Mouse (Mus musculus) adipocyte (in vitro differentiated cells): ENCODE results near the gene Synpo2.

Experiments
- DNase-seq: peaks from one replicate; pipeline ENCODE4 v3.0.0-alpha.2; 2016; ENCODE audit warnings: low spot score

The Synpo2 gene

DNA sequence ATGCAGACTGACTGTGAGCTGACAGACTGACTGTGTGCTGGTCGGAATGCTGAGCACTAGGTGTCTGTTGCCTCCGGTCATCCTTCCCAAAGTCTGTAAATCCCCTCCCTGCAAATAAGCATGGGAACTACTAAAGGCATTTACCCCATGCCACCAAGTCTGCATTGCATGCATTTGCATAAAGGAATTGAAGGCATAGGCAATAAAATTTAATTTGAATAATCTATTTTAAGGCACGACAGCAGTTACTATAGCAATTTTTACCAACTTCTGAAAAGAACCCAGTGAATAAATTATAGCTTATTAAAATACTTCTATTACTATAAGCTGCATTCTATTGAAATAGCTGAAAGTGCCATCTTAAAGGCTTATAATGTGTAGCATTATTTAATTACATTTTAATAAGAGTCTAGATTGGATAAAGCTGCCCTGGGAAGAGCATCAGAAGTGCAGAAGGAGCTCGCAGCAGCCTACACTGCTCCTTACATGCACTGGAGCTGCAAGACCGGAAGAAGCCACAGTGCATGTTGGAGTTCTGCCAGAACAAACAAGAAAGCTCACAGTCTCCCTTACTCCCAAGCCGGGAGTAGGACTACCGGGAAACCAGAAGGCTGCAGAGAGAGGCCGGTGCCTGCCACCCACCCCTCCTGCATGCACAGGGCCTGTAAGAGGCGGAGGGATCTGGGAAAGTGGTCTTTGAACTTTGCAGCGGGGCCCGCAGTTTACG lies 142.9 kb downstream of the Synpo2 start:
- peak; percentile 23 for DNase-seq

DNA sequence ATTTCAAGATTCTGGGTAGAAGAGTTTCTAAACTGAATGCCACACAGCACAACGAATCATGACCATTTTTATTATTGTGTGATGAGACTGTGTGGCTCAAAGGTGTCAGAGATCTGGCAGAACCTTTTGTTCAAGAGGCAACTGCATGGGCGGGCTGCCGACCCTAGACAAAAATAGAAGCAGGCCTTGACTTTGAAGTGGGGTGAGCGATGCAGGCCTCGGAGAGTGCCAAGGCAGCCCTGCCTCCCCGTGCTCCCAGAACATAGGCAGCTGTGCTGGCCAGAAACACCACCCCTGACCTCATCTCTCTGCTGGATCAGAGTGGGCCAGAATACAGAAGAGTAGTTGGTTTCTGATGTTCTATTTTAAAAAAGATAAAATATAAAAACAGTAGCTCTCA lies 143.5 kb downstream of the Synpo2 start:
- peak; percentile 26 for DNase-seq

DNA sequence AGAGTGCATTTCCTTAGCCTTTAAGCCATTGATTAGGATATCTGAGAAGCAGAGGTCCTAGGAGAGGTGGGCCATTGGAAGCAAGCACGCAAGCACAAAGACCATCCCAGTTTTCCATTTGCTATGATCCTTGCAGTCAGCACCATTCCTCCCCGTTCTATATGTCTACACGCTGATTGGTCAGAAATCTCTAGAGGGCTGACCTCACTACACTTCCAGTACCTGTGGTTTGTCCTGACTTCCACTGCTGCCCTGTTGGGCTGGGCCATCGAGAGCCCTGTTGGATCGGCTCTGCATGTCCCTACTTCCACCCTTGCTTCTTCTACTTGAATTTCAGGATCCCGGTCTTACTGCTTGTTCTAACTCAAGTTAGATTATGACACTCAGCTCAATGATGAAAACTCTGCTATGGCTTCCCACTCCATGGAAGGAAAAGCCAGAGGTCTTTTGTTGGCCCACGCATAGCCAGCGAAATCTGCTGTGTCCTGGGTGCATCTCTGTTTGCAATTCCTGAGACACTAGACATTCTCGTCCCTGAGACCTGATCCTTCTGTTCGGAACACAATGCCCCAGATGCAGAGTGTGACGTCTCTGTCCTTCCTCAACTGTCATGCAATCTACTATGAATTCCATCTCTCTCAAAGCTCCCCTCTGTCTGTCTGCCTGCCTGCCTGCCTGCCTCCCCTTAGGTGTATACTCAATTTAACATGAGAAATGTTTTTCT lies 146.5 kb downstream of the Synpo2 start:
- DNase-seq, result no peak

DNA sequence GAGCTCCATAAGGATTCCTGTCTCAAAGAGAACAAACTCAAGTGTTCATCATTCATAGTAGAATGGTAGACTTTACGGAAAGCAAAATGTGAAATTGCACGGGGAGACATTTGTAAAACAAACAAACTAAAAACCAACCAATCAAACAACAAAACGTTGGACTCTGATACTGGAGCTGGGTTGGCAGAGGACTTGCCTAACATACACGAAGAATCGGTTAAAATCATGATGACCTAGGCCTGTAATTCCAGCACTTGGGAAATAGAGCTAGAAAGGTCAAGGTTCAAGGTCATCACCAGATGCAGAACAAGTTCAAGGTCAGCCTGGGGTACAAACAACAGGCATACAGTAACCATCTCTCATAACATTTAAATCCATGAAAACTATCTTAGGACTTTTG lies 147.7 kb downstream of the Synpo2 start:
- DNase-seq, result no peak

DNA sequence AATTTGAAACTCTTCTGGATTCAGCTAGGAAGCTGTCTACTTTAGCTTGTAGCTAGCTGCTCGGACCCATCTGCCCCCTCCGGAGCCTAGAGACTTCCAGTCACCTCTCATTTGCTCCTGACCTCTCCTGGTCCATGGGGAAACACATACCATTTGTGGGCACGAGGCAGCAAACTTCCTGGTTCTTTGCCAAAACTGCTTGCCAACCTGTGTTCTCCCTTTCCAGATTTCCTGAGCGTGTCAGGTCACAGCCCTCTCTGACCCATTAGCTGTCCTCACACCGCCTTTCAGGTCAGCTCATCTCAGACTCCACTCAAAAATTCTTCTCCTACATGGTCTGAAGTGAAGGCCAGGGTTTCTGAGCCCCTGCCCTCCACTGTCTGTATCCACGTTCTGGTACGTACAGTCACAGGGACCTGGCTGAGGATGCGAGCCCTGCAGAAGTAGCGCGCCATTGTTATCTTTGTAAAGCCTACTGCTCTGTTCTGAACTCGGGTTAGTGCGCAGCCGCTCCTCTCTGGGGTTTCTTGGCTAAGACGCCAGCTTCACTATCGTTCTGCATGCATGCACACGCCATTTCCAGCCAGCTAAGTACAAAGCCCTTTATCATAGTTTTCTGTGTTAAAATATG lies 150.0 kb downstream of the Synpo2 start:
- DNase-seq, result peak; percentile 36

DNA sequence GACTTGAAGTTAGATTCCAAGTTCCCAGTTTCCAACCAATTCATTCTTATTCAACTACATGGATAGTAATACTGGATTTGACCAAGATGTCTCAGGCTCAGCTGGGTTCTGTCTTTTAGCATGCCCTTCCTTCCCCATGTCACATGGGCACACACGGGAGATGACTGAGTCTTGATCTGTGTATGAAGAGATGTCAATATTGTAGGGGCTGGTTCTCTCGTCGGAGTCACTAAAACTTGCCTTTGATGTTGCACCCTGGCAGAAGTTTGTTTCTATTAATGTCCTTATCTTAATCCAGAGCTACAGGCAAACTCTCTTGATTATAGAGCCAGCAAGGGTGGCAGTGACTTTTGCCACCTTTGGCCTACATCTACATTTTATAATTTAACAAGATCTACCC lies 154.3 kb downstream of the Synpo2 start:
- DNase-seq, result no peak

DNA sequence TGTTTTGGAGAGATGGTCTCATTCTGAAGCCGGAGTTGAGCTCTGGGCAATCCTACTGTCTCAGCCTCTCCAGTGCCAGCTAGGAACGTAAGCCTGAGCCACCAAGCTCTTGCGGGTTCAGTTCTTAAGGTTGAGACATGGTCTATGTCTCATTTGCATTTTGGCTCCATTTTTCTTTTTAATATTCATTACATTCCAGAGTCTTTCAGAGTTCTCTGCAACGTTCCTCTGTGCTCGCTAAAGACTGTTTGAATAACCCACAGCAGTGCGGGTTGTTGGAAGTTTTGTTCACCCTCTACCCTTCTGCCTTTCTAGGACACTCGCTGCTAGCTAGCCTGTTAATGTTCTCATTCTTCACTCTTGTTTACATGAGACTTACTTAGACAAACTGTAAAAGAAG lies 155.0 kb downstream of the Synpo2 start:
- DNase-seq, result no peak

DNA sequence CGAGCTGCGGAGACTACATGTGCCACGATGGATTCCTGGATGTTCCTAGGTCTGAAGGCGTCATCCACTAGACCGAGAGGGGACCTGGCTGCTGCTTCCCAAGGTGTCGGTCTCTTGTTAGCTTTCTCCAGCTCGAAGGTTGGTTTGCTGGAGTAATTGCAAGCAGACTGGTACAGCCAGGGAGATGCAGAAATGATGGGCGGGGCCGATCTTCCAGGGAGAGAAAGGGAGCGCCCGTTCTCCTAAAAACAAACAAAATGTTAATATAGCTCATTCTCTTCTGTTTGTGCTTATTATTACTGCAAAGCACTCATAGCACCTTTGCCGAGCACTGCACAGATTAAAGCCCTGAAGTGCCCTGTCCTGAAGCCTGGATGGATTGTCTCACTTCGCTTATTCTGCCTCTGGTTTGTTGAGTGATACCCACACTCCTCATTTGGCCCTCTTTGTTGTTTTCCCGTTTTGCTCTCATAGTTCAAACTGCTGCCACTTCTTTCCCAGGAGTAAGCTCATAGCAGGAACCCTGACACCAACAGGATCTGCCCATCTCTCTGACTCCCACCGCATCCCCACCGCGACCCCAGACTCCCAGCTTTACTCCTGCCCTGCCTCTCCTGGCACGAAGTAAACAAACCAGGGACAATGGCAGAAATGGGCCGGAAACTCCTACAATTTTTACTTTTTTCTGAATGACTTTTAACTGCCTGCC lies 155.8 kb downstream of the Synpo2 start:
- no peak for DNase-seq

DNA sequence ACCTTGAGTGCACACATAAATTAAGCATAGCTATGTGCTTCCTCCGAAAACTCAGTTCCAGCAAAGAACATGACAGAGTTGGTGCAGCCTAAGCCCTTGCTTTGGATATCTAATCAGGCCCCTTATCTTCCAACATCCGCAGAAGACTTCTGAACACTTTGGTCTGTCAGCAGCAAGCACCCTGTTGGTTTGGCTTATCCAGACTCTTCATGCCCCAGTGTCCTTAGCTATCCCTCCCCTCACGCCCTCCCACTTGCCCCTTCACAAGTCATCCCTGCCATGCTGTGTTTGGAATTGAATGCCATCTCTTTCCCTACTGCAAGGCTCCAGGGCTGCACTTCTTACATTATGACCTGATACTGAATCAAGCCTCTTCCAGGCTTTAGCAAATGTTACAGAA lies 160.2 kb downstream of the Synpo2 start:
- DNase-seq, result no peak

DNA sequence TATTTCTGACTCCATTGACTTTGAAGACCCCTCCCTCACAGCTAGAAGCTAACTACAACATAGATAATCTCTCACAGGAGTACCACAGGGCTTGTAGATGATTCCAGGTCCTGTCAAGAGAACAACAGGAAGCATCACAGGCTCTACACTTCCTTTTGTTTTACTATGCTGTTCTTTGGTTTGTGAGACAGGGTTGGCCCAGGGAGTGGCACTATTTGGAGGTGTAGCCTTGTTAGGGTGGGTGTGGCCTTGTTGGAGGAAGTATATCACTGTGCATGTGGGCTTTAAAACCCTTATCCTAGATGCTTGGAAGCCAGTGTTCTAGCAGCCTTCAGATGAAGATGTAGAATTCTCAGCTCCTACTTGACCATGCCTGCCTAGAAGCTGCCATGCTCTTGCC lies 160.9 kb downstream of the Synpo2 start:
- no peak for DNase-seq

DNA sequence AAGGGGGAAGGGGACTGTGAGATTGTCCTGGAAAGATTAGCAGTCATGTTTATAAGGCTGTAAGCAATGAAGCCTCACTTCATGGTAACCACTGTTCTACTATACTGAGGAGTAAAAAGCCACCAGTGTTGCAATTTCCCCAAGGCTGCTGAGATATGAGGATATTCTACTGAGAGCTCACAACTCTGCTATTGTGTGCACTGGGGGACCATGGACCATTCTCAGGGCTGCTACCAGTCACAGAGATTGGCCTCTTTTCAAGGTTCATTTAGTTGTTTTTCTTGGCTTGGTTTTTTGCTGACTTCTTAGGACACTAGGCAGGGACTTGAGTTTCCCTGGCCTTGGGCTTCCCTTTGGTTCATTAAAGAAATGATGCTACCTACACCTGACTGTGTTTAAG lies 162.6 kb downstream of the Synpo2 start:
- DNase-seq, result peak; percentile 14

DNA sequence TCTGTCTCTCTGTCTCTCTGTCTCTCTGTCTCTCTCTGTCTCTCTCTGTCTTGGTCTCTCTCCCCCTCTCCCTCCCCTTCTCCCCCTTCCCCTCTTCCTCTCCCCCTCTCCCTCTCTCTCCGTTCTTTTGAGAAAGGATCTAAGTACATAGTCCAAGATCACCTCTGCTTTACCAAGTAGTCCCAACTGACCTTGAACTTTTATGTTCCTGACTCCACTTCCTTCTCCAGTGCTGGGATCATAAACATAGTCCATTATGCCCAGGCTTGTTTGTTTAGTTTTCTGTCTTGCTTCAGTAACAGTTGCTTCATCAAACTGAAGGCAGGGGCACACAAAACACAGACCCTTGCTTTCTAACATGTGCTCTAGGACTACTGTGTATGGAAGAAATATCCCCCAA lies 163.5 kb downstream of the Synpo2 start:
- DNase-seq, result no peak

DNA sequence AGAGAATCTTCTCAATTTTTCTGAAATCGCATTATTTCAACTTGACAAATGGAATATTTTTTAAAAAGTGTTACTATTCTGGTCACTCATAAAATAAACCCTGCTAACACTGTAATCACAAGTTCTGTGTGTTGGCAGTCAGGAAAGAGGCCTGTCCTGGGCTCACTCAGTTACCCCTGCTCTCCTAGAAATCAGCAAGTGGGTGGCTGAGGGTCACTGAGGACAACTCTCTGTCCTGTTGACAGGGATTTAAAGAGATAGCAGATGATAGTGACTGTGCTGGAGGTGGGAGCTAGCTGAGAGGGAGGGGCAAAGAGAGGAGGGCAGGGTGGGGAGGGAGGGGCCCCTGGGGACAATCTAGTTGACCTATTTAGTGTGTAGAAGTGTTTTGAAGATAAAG lies 165.0 kb downstream of the Synpo2 start:
- peak; percentile 33 for DNase-seq

DNA sequence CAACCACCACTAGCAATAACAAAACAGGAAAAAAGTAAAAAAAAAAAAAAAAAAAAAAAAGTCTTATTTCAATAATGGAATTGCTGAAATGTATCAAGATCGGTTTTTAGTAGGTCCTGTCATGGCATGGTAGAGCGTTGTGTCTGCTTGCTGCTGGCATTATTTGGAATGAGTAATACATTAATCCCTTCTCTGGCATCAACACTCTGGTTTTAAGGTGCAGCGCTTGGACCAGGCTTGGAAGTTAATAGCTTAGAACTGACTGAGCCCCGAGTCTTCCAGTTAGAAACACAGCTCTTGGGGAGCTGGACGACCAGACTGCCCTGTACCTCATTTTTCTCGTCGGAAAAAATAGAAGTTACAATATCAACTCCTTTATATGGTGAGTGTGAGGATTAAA lies 169.1 kb downstream of the Synpo2 start:
- DNase-seq, result no peak

DNA sequence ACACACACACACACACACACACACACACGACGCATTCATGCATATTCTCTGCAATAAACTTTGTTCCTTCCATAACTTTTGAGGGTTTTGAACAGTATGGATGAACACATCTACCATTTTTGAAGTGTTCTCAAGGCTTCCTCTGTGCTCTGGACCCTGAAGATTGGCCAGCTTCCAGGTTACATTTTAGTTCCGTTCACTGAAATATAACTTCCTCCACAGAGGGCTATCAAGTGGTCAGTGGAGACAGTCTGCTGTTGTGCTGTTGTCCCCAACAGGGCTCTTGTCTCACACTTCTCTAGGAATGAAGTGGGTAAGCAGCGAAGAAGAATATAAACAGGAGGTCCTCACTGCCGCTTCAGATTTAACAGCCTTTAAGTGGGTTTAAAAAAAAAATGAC lies 170.5 kb downstream of the Synpo2 start:
- DNase-seq, result no peak

DNA sequence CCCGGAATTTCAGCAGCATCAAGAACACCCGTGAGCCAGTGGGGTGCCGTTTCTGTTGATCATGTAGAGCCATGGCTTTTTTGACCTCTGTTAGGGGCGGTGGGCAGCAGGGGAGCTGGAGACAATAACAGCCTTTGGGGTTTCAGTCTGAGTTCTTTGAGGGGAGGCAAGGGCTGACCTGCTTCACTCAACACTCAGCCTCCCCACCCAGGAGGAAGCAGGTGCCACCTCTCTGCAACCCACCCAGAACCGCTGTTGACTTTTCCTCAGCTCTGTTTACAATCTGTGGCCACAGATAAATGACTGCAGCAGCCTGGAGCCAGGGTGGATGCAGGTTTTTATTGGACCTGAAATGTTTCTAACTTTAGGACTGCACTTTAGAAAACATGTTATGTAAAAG lies 171.8 kb downstream of the Synpo2 start:
- no peak for DNase-seq

DNA sequence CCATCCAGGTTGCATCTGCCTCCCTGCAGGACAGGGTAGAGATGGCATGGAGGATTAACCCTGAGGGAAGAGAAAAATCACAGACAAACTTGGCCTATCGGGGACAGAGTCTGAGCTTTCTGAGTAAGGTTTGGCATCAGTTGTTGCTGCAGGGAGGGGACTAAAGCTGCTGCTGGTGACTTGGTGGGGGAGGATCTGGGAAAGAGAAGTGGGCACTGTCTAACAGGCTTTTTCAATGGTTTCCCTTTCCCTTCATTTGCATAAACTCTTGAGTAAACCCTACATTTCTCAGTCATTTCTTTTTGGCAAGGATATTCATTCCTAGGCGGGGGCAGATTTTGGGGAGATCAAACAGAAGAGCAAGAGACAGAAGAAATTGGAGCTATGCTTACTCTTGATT lies 174.0 kb downstream of the Synpo2 start:
- DNase-seq, result no peak

DNA sequence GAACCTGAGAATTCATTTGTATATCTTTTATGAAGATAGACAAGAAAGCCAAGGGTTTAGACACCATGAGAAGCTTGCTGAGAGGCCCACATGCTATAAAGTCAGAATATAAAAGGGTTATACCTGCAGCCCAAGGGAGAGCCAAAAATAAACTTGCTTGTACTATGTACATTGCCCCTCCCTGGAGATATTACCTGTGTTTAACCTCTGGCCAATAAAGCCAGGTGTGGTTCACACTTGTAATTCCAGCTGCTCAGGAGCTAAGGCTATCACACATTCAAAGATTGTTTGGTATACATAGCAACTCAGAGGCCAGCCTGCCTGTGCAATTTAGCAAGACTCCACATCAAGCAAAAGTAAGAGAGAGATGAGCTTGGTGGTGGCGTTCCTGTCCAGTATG lies 177.1 kb downstream of the Synpo2 start:
- no peak for DNase-seq

DNA sequence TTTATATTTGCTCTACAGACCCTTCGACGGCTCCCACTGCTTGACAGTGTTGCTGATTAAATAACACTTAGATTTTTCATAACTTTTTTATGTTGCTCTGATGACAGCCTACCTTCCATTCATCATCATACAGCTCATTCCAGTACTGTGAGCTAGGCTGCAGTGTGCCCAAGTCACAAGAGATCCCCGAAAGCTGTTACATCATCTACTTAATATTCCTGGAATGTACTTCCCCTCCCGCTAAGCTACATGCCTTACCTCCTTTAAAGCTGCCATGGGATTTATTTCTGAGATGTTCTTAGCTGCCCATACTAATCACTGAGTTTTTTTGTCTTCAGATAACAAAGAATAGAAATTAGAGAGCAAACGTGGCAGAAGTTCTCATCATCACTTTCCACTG lies 181.8 kb downstream of the Synpo2 start:
- no peak for DNase-seq

DNA sequence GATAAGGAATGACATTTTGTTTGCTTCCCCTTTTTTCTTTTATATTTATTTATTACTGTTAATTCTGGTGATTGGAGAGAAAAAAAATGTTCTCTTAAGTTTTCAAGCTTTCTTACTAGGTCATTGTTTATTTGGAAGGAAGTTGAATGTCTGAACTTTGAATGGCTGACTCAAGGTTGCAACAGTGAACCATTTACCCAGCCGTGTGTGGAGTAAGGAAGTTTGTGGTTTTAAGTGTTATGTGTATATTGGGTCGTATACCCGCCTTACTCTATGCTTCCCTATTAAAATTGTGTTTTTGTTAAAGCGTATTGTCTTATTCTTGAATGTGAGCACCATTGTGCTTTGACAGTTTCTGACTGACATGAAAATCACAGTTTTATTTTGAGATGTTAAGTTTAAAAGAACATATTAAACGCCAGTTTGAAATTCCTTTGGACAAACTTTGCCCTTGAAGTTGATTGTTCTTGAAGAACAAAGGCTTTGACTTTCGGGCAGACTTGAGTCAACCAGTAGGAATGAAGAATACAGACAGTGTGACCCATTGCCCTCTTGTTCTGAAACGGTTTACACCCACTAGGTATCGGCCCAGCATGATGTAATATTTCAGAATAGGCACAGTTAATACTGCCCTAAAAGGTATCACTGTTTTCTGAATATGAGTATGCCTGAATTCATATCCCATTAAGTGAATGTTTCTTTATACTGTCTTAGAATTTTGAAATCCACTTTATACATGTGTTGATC lies 182.6 kb downstream of the Synpo2 start:
- DNase-seq, result no peak

DNA sequence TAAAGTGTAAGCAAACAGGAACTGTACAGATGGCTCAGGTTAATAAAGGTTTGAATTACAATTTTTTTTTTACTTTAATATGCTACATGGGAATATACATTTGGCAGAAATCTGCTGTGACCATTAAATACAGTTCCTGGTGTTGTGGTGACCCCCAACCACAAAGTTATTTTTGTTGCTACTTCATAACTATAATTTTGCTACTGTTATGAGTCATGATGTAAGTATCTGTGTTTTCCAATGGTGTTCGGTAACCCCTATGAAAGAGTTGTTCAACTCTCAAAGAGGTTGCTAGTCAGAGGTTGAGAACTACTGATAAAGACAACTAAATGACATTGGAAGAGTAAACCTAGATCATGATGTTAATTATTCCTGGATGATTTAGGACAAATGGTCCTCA lies 193.6 kb downstream of the Synpo2 start:
- DNase-seq, result no peak

DNA sequence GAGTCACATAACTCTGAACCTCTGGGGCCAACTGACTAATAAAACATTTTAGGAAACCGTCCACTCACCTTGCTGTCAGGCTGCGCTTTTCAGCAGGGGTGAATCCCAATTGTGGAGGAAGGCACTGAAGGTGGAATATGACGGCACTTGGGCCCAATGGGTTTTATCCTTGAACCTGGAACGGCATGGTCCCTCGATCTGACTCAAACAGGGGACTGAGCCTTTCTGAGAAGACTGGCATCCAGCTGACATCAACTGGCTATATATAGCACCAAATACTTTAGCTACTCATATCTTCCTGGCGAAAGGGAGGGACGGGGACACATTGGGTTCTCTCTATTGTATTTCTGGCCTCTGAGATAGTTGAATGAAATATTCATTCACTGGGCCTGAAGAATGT lies 201.2 kb downstream of the Synpo2 start, which contains the start of gene Myoz2:
Gene Myoz2 (minus strand): TSS at position 264 of the 400 bp plus-strand sequence.
- DNase-seq, result no peak
